Mouse (Mus musculus) neural tube, embryonic 13.5 days (tissue): ENCODE measurements around the gene Gins2. TPM values are rescaled to one million over a fixed set of nuclear protein-coding genes. Genes with fewer than 3 reads are reported as not detected.

Source experiments
- ATAC-seq: fragments of 200-750 bp; cut with Nextera tagmentation; 2 replicates; pipeline ENCODE4 v1.8.0; 2017; ENCODE audit warnings: low read depth, mild to moderate bottlenecking, moderate TSS enrichment, moderate library complexity
- H3K27ac ChIP-seq: fragments of 300-500 bp; sonication (generic); replicated peaks from 2 replicates; pipeline ENCODE4 v1.5.1; 2015; ENCODE audit warnings: moderate library complexity, mild to moderate bottlenecking, inconsistent platforms
- H3K27me3 ChIP-seq: fragments of 300-500 bp; sonication (generic); 2 replicates; pipeline ENCODE4 v1.6.1; 2015; ENCODE audit warnings: mild to moderate bottlenecking, inconsistent platforms
- H3K36me3 ChIP-seq: fragments of 300-500 bp; sonication (generic); 2 replicates; pipeline ENCODE4 v1.6.1; 2015; ENCODE audit warnings: mild to moderate bottlenecking, inconsistent platforms
- H3K4me1 ChIP-seq: fragments of 300-500 bp; sonication (generic); replicated peaks from 2 replicates; pipeline ENCODE4 v1.6.1; 2015; ENCODE audit warnings: inconsistent platforms
- H3K4me2 ChIP-seq: fragments of 300-500 bp; sonication (generic); 2 replicates; pipeline ENCODE4 v1.6.1; 2015; ENCODE audit warnings: inconsistent platforms, mild to moderate bottlenecking, moderate library complexity
- H3K4me3 ChIP-seq: fragments of 300-500 bp; sonication (generic); 2 replicates; pipeline ENCODE4 v1.5.1; 2015; ENCODE audit warnings: mild to moderate bottlenecking, inconsistent platforms
- H3K9ac ChIP-seq: fragments of 300-500 bp; sonication (generic); 2 replicates; pipeline ENCODE4 v1.6.1; 2015; ENCODE audit warnings: moderate library complexity, mild to moderate bottlenecking, inconsistent platforms
- H3K9me3 ChIP-seq: fragments of 300-500 bp; sonication (generic); 2 replicates; pipeline ENCODE4 v1.6.1; 2016; ENCODE audit warnings: inconsistent platforms
- WGBS: fragments of 180-500 bp; shearing (Covaris S2); methylation state at CpG from one replicate; pipeline ENCODE4 v1.1.7; 2015; 5-methylcytosine and 5-hydroxymethylcytosine counted together
- polyA plus RNA-seq: library from polyadenylated mRNA; unstranded; fragments of >200 nt; fragmentation: Nextera tagmentation; extraction: Ambion mirVana; gene quantifications from 2 replicates; pipeline ENCODE4 v1.2.1, GENCODE M21; 2015

Gins2 gene
- polyA plus RNA-seq, 1 experiment from 2014 or later, result 20.1 TPM

DNA sequence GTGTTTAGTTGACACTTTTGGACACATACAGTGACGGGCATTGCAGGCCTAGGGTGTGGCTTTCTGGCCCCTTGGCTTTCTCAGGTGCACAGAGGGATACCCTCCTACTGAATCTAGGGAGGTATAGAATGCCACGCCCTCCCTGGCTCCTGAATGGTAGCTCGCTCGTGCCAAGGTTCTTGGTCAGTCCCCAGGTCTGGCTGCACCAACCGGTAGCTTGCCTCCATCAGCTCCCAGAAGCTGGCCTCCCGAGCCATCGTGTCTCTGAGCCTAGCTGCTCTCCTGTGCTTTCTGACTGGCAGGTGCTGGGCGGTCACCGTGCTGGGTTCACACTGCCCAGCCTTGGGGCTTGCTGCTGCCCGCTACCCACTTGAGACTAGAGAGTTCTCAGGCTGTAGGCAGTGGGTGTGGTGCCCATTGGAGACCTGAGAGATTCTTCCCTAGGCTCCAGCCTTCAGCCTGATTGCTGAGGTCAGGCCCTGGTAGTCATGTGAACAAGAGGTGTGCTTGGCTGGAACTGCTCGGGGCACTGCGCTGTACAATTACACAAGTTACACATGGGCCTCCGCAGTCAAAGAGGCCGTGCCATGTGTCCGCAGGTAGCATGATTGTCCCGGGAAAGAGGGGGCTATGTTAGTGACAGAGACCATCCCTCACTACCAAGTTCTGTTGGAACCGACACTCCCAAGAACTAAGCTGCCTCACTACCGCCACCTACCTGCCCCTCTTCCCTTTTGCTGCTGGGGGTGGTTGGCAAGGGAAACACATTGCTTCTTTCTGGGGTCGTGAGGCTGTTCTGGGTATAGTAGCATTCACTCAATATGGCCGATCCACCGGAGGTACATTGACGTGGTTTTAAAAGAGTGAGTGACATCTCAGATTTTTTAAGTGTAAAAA is 27.3 kb downstream of the Gins2 start:
- Histone ChIP-seq H3K9me3 (no peaks in the 10 kb centered on the region), H3K4me1 (peaks cover 100% of the 10 kb centered on the region), H3K4me2 (no peak overlapping the region), H3K4me3 (no peak overlapping the region), H3K36me3 (peaks cover 9% of the 10 kb centered on the region), H3K27me3 (no peaks in the 10 kb centered on the region), H3K9ac (no peak overlapping the region), H3K27ac (peak overlapping the region; percentile 89)
- WGBS, result 85% methylated on average over 22 of the region's 22 CpGs
- ATAC-seq, result no peak

DNA sequence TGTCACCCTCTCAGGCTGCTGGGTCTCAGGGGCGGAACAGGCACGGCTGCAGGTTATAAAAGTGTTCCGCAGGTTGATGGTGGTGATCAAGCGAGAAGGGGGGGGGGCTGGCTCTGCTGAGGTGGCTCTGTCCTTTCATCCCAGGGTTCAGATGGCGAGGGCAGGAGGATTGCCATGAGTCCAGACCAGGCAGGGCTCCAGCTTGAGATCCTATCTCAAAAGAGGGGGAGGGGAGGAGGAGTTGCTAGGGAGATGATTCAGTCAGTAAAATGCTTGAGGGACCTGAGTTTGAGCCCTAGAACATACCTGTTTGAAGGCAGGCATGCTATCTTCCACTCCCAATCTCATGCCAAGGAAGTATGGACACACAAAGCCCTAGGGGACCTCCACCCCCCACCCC is 28.6 kb downstream of the Gins2 start:
- Histone ChIP-seq H3K4me3 (no peak overlapping the region), H3K27me3 (no peaks in the 10 kb centered on the region), H3K9ac (peak overlapping the region; percentile 53; the same call in 1 of the 2 replicates), H3K27ac (peak overlapping the region; percentile 86), H3K4me1 (peaks cover 100% of the 10 kb centered on the region), H3K36me3 (peaks cover 5% of the 10 kb centered on the region; the same call in 1 of the 2 replicates), H3K9me3 (no peaks in the 10 kb centered on the region), H3K4me2 (no peak overlapping the region)
- WGBS, result 61% methylated on average over 5 of the region's 5 CpGs
- ATAC-seq, result no peak

DNA sequence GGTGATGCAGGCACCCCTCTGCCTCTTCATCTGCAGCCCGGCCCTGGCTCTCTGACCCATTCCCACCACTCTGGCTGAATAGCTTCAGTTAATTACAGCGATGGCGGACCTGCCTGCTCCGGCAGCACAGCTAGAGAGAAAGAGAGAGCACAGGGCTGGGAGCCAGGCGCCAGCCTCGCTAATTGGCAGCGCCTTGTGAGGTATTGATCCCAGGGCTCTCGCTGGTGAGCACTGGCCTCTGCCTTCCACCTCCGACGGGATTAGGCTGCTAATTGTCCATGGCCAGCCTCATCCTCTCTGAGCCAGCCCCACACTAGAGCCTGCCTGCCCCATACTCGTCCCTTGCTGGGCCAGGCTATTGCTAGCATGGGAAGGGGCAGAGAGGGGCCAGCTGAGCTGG is 29.4 kb downstream of the Gins2 start:
- H3K9me3 ChIP-seq, result no peaks in the 10 kb centered on the region
- ATAC-seq, result no peak
- peaks cover 5% of the 10 kb centered on the region; the same call in 1 of the 2 replicates for H3K36me3 ChIP-seq
- peak overlapping the region; percentile 53 for H3K9ac ChIP-seq
- H3K4me2 ChIP-seq, result 0 out of 2 replicates have a peak overlapping the region, but pooled peaks have one; percentile 21
- WGBS, result 10% methylated on average over 11 of the region's 11 CpGs
- H3K27ac ChIP-seq, result peak overlapping the region; percentile 86
- no peak overlapping the region for H3K4me3 ChIP-seq
- H3K27me3 ChIP-seq, result no peaks in the 10 kb centered on the region
- H3K4me1 ChIP-seq, result peaks cover 100% of the 10 kb centered on the region

DNA sequence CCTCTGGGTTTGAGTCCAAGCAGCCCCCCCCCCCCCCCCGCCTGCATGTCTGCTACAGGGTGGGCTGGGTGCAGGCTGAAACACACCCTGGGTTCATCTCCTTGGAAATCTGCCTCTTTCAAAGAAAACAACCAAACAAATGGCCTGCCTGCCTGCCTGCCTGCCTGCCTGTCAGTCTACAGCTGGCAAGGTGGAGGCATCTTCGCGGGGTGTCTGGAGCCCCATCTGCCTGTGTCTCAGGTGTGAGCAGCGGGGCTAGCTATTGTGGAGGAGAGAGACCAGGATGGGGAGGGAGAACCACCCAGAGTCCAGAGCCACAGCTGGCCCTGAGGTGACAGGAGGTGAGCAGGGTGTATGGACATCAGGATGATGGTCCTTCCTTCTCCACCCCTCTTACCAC is 30.9 kb downstream of the Gins2 start:
- Histone ChIP-seq H3K27me3 (no peaks in the 10 kb centered on the region), H3K4me3 (no peak overlapping the region), H3K4me1 (peaks cover 100% of the 10 kb centered on the region), H3K36me3 (peaks cover 8% of the 10 kb centered on the region; the same call in 1 of the 2 replicates), H3K27ac (peak overlapping the region; percentile 23; the same call in 1 of the 2 replicates), H3K9ac (no peak overlapping the region; the same call in 1 of the 2 replicates), H3K4me2 (no peak overlapping the region), H3K9me3 (no peaks in the 10 kb centered on the region)
- no peak for ATAC-seq
- 58% methylated on average over 4 of the region's 4 CpGs for WGBS

DNA sequence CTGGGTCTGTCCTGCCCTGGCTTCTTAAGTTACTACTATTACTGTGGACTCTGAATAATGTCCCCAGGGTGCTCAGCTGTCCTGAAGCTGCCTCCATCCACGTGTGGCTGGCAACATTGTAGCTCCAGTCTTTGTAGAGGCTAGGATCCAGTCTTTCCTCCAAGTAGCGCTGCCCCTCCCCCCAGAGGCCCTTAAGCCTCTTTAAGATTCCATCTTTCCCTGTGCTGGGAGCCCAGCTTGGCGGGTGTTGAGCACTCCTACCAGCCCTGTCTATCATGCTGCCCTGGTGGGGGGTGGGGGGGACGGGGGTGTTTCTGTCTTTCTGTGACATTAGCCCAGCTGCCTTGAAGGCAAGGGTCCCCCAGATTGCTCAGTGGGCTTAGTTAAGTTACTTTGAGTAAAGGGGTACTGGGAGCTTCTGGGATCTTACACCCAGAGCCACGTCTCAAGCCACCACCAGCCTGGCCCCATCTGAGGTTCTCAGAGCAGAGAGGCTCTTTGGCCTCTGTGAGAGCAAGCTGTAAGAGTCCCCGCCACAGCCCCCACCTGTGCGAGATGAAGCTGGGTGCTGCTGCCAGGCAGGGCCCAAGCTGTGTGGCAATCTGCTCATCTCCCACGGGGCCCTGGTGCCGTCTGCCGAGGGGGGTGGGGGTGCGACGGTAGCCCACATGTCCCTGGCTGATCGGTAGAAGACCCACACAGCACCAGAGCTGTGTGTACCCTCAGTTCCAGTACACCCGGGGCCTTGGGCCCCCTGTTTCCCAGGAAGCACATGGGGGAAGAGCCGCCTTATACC is 31.7 kb downstream of the Gins2 start:
- Histone ChIP-seq H3K4me3 (no peak overlapping the region), H3K9ac (peak overlapping the region; percentile 36), H3K4me2 (0 out of 2 replicates have a peak overlapping the region, but pooled peaks have one; percentile 28), H3K27ac (peak overlapping the region; percentile 88), H3K36me3 (peaks cover 8% of the 10 kb centered on the region; the same call in 1 of the 2 replicates), H3K9me3 (no peaks in the 10 kb centered on the region), H3K27me3 (no peaks in the 10 kb centered on the region), H3K4me1 (peaks cover 100% of the 10 kb centered on the region)
- no peak for ATAC-seq
- 50% methylated on average over 15 of the region's 15 CpGs for WGBS

DNA sequence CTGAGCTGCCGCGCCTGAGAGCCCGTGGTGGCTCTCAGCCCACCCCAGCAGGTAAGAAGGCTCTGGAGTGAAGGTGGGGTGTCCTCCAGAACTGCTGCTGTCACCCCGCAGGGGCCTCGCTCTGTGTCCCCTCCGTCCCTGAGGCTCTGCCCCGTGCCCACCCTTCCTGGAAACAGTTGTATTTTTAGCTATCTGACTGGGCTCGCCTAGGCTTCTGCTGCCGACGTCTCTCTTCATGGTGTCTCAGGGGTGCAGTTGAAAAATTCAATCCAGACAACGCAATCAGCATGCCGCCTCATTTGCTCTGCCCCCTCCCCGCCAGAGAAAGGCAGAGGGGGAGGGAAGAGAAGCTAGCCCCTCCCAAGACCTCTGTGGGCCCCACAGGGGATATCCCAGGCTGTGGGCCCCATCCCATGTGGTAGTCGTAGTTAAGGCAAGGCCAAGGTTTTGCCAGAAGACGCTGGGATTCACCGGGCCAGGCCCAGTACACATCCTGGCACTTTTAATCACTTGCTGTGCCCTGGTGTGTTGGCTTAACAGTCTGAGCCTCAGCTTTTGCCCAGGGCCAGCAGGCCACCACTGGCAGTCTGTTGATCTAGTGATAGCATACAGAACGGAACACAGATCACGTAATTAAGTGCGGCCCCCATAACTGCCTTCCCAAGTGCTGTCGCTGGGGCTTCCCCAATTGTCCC is 32.8 kb downstream of the Gins2 start:
- Histone ChIP-seq H3K9ac (peak overlapping the region; percentile 55), H3K9me3 (no peaks in the 10 kb centered on the region), H3K27ac (peak overlapping the region; percentile 88), H3K27me3 (no peaks in the 10 kb centered on the region), H3K4me1 (peaks cover 100% of the 10 kb centered on the region), H3K4me2 (peak overlapping the region; percentile 28), H3K4me3 (no peak overlapping the region), H3K36me3 (peaks cover 8% of the 10 kb centered on the region; the same call in 1 of the 2 replicates)
- whole genome bisulfite sequencing, result 44% methylated on average over 20 of the region's 20 CpGs
- ATAC-seq, result no peak

DNA sequence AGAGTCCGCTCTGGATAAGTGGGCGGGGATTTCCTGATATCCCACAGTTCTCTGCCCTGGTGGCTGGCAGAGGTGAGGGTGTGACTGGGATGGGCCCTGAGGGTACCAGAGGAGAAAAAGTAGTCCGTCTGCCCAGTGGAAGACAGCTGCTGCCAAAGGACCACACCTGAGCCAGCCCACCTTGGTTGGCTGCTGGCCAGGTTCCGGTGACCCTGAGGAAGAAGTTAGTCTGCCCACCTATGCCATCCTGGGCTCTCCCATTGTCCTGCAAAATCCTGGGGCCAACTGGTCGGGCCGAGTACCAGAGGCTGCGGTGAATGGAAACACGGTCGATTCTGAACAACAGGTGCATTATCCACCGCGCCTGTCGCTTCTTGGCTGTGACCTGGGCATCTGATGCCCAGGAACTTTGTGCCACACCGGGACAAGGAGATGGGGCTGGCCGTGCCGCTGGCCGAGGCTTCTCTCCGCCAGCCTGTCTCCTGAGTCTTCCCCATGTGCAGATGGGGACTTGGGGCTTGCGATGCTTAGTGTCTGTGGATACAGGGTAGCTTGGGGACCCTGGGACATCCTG is 34.6 kb downstream of the Gins2 start:
- WGBS, result 89% methylated on average over 18 of the region's 18 CpGs
- H3K27ac ChIP-seq, result no peak overlapping the region
- H3K9ac ChIP-seq, result no peak overlapping the region
- peaks cover 8% of the 10 kb centered on the region; the same call in 1 of the 2 replicates for H3K36me3 ChIP-seq
- ATAC-seq, result no peak
- no peak overlapping the region for H3K4me2 ChIP-seq
- no peak overlapping the region for H3K4me3 ChIP-seq
- no peaks in the 10 kb centered on the region for H3K9me3 ChIP-seq
- no peaks in the 10 kb centered on the region for H3K27me3 ChIP-seq
- H3K4me1 ChIP-seq, result peaks cover 100% of the 10 kb centered on the region

DNA sequence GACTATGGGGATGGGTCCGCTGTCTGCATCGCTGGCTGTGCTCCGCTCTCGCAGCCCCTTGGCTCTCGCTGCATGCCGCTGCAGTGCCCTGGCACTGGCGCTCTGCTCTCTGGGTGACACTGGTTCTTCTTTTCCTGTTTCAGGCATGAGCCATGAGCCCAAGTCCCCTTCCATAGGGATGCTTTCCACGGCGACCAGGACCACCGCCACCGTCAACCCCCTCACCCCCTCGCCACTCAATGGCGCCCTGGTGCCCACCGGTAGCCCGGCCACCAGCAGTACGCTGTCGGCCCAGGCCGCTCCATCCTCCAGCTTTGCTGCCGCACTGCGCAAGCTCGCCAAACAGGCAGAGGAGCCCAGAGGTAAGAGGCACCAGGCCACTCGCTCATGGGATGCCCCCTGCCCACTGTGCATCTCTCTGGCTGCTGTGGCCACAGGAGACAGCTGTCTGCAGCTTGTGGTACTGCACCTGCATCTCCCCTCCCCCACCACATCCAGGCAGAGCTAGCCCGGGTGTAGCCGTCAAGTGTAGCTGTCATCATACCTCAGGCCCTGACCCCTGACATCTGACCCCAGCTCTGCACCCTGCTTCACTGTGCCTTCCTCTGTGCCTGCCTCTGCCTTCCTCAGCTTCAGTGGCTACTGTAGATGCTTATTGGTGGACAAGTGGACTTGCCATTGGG is 35.5 kb downstream of the Gins2 start:
- Histone ChIP-seq H3K27me3 (no peaks in the 10 kb centered on the region), H3K4me1 (peaks cover 100% of the 10 kb centered on the region), H3K9me3 (no peaks in the 10 kb centered on the region), H3K4me3 (no peak overlapping the region), H3K36me3 (peaks cover 4% of the 10 kb centered on the region; the same call in 1 of the 2 replicates), H3K27ac (peak overlapping the region; percentile 42; the same call in 1 of the 2 replicates), H3K4me2 (no peak overlapping the region), H3K9ac (0 out of 2 replicates have a peak overlapping the region, but pooled peaks have one; percentile 22)
- WGBS, result 80% methylated on average over 24 of the region's 24 CpGs
- no peak for ATAC-seq

DNA sequence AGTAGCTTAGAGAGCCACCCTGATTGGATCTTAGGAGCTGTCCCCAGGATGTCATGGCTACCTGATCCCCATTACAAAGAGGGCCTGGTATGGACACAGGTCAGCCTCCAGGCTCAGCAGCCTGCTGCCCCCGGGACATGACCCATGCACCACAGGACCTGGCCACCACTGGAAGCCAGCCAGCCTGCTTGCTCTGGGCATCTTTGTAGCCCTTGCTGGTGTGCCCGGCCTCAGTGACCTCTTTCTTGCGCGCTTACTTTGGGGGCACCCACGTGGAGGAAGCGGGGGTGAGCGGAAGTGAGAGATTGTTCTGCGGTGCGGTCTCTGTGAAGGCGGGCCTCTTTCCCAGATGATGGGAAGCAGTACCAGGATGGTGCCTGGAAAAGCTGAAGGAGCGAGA is 36.6 kb downstream of the Gins2 start:
- H3K4me2 ChIP-seq, result no peak overlapping the region
- 91% methylated on average over 11 of the region's 11 CpGs for WGBS
- peak overlapping the region; percentile 49; the same call in 1 of the 2 replicates for H3K9ac ChIP-seq
- ATAC-seq, result no peak
- H3K27me3 ChIP-seq, result no peaks in the 10 kb centered on the region
- 0 out of 2 replicates have a peak overlapping the region, but pooled peaks have one; percentile 92 for H3K27ac ChIP-seq
- no peaks in the 10 kb centered on the region for H3K9me3 ChIP-seq
- H3K4me1 ChIP-seq, result peaks cover 100% of the 10 kb centered on the region
- H3K4me3 ChIP-seq, result no peak overlapping the region
- H3K36me3 ChIP-seq, result peaks cover 4% of the 10 kb centered on the region; the same call in 1 of the 2 replicates

DNA sequence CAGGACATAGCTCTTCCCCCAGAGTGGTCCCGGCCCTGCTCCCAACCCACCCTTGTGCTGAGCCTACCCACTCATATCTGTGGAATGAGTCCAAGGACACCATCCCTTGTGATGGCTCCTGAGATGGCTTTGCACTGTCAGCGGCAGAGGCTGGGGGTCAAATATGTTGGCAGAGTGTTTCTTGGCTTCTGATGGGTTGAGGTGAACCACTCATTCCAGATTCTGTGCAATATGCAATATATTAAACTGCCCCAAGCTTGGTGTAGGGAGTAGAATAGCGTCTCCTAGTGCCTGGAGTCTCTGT is 37.5 kb downstream of the Gins2 start:
- ATAC-seq, result no peak
- H3K9me3 ChIP-seq, result no peaks in the 10 kb centered on the region
- H3K36me3 ChIP-seq, result peaks cover 4% of the 10 kb centered on the region; the same call in 1 of the 2 replicates
- peak overlapping the region; percentile 92 for H3K27ac ChIP-seq
- no peak overlapping the region for H3K4me2 ChIP-seq
- no peak overlapping the region for H3K4me3 ChIP-seq
- no peak overlapping the region for H3K9ac ChIP-seq
- no peaks in the 10 kb centered on the region for H3K27me3 ChIP-seq
- 82% methylated on average over 3 of the region's 3 CpGs for WGBS
- H3K4me1 ChIP-seq, result peaks cover 100% of the 10 kb centered on the region
